Mouse (Mus musculus) liver, postnatal 0 days (tissue): Measurements from ENCODE around the gene Olfr1502. TPM values are rescaled to one million over a fixed set of nuclear protein-coding genes. Genes with fewer than 3 reads are reported as not detected.
"Not testable (repeated sequence)": the region's sequence is repeated elsewhere in the genome, so short reads cannot be mapped to it uniquely, and the experiment has no call there.

Experiments
- ATAC-seq: fragments of 200-750 bp; cut with Nextera tagmentation; 2 replicates; pipeline ENCODE4 v1.8.0; 2017; ENCODE audit warnings: mild to moderate bottlenecking, moderate library complexity
- DNase-seq: peaks from one replicate; pipeline ENCODE4 v3.0.0-alpha.2; 2016
- H3K27ac ChIP-seq: fragments of 300-500 bp; sonication (generic); 2 replicates; pipeline ENCODE4 v1.5.1; 2014; ENCODE audit warnings: antibody characterized with exemption, moderate library complexity, mild to moderate bottlenecking, low read depth
- H3K27me3 ChIP-seq: fragments of 300-500 bp; sonication (generic); 2 replicates; pipeline ENCODE4 v1.6.1; 2014; ENCODE audit warnings: low read length, control low read depth, mixed read lengths; ENCODE audit not compliant: insufficient read depth
- H3K36me3 ChIP-seq: fragments of 300-500 bp; sonication (generic); replicated peaks from 2 replicates; pipeline ENCODE4 v1.6.1; 2014; ENCODE audit warnings: mild to moderate bottlenecking, control low read depth, low read length, moderate library complexity, mixed read lengths; ENCODE audit not compliant: insufficient read depth
- H3K4me1 ChIP-seq: fragments of 300-500 bp; sonication (generic); 2 replicates; pipeline ENCODE4 v1.6.1; 2014; ENCODE audit warnings: antibody characterized with exemption, mild to moderate bottlenecking, control low read depth; ENCODE audit not compliant: insufficient read depth
- H3K4me2 ChIP-seq: fragments of 300-500 bp; sonication (generic); 2 replicates; pipeline ENCODE4 v1.6.1; 2014; ENCODE audit warnings: low read depth, mild to moderate bottlenecking, low read length, moderate library complexity, mixed read lengths
- H3K4me3 ChIP-seq: fragments of 300-500 bp; sonication (generic); 2 replicates; pipeline ENCODE4 v1.5.1; 2014; ENCODE audit warnings: low read depth, low read length
- H3K9ac ChIP-seq: fragments of 300-500 bp; sonication (generic); replicated peaks from 2 replicates; pipeline ENCODE4 v1.6.1; 2014; ENCODE audit warnings: mild to moderate bottlenecking, moderate library complexity
- H3K9me3 ChIP-seq: fragments of 300-500 bp; sonication (generic); 2 replicates; pipeline ENCODE4 v1.6.1; 2016; ENCODE audit warnings: mild to moderate bottlenecking, control low read depth, low read length, mixed read lengths
- CTCF ChIP-seq: sonication (generic); IDR thresholded peaks from 2 replicates; pipeline ENCODE4 v1.5.1; 2016; ENCODE audit warnings: antibody characterized with exemption, low read depth
- EP300 ChIP-seq: IDR thresholded peaks from 2 replicates; pipeline ENCODE4 v1.6.1; 2016; ENCODE audit warnings: antibody characterized with exemption, low read depth, mild to moderate bottlenecking
- WGBS: fragments of 180-500 bp; shearing (Covaris S2); extraction: QIAGEN DNeasy Blood & Tissue Kit; methylation state at CpG from one replicate; pipeline ENCODE4 v1.1.7; 2014; ENCODE audit not compliant: insufficient replicate concordance; 5-methylcytosine and 5-hydroxymethylcytosine counted together
- polyA plus RNA-seq: library from polyadenylated mRNA; unstranded; fragments of >200 nt; fragmentation: Nextera tagmentation; extraction: Ambion mirVana; gene quantifications from 2 replicates; pipeline ENCODE4 v1.2.1, GENCODE M21; 2015

The Olfr1502 gene
- polyA plus RNA-seq = not detected in 2 replicates

DNA sequence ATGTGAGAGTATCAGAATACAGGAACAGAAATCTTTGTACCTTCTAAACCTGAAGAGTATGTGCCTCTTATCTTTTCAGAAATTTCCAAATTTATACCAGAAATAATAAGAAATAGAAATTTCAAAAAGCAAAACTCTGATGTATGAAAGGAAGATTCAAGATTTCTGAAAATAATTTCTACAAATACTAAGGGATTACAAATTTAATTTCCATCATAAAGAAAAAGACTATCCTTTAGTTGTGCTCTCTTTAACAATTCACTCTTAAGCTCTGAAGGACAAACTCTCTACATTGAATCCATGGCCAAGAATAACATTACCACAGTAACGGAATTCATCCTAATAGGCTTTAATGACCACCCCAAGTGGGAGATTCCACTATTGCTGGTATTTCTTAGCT lies at the start of gene Olfr1502:
Gene Olfr1502, plus strand, starts transcription at position 301 of the 400 bp plus-strand sequence.
- no peak within 1 kb of the TSS for H3K9ac ChIP-seq
- H3K9me3 ChIP-seq = no peaks in the 10 kb centered on the region
- H3K36me3 ChIP-seq = no peaks in the 10 kb centered on the region
- no peak within 1 kb of the TSS for H3K4me3 ChIP-seq
- no peaks in the 10 kb centered on the region for H3K4me1 ChIP-seq
- WGBS = 60% methylated on average over 1 of the region's 1 CpGs
- DNase-seq = no peak
- H3K27ac ChIP-seq = no peak within 1 kb of the TSS
- no peak for TF ChIP-seq CTCF
- no peak for TF ChIP-seq EP300
- H3K27me3 ChIP-seq = no peaks in the 10 kb centered on the region
- H3K4me2 ChIP-seq = no peak within 1 kb of the TSS
- no peak for ATAC-seq

DNA sequence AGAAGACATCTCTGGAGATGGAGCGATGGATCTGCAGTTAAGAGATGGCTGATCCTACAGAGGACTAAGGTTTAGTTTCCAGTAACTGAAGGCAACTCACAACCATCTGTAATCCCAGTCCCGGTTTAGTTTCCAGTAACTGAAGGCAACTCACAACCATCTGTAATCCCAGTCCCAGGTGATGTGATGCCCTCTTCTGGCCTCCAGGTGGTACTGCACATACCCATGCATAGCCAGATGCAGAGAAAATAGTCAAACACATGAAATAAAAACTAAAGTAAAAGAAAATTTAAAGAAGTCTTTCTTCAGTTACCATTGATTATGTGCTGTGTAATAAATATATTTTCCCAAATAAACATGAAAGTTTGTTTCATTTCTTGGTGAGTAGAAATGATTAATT lies 48.8 kb upstream of the Olfr1502 start:
- DNase-seq (no peak), ATAC-seq (no peak)
- Histone ChIP-seq H3K4me3 (no peak overlapping the region), H3K36me3 (no peaks in the 10 kb centered on the region), H3K4me1 (no peaks in the 10 kb centered on the region), H3K9ac (no peak overlapping the region), H3K27me3 (no peaks in the 10 kb centered on the region), H3K9me3 (no peaks in the 10 kb centered on the region), H3K27ac (no peak overlapping the region), H3K4me2 (no peak overlapping the region)
- 56% methylated on average over 2 of the region's 2 CpGs for WGBS
- TF ChIP-seq CTCF (peak; percentile 42), EP300 (no peak)

DNA sequence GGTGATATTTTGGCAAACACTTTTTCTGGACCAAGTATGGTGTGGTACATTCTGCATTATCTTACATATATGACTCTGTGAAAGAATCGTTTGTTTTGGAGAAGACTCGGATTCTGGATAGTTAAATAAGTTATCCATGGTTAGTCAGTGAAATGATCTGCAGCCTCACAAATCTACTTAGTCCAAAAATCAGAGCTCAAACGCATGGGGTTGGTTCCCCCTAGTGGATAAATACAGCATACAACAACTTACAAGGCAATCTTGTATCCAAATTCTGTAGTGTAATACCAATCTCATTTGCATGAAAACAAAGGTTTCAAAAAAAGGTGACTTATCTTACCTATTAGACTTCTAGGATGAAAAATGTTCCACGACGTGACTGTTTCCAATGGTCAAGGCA lies 42.8 kb upstream of the Olfr1502 start:
- no peak overlapping the region for H3K4me2 ChIP-seq
- DNase-seq (no peak), ATAC-seq (no peak)
- H3K9ac ChIP-seq = no peak overlapping the region
- 30% methylated on average over 5 of the region's 5 CpGs for WGBS
- H3K36me3 ChIP-seq = no peaks in the 10 kb centered on the region
- H3K27me3 ChIP-seq = no peaks in the 10 kb centered on the region
- H3K9me3 ChIP-seq = no peaks in the 10 kb centered on the region
- H3K27ac ChIP-seq = no peak overlapping the region
- H3K4me1 ChIP-seq = no peaks in the 10 kb centered on the region
- no peak overlapping the region for H3K4me3 ChIP-seq
- TF ChIP-seq CTCF (peak; percentile 32), EP300 (no peak)

DNA sequence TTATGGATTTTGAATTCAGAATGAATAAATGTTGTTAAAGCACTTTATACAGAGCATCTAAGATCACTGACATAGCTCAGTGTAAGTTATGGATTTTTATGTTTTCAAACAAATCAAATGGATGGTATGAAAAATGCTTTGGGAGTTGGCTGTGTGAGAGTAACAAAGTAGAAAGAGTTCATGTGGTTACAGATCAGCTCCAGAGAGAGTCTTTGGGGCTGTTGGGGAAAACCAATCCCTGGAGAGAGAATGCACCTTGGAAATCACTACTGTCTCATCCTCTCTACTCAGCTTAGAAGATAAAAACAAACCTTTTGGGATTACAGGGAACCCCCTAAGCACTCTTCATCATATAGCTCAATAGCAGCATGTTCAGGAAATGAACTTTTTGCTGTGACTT lies 42.2 kb upstream of the Olfr1502 start, which contains the start of gene Olfr1499:
Gene Olfr1499, minus strand, starts transcription at position 101 of the 400 bp plus-strand sequence.
- Histone ChIP-seq H3K27ac (no peak within 1 kb of the TSS), H3K9me3 (no peaks in the 10 kb centered on the region), H3K4me2 (no peak within 1 kb of the TSS), H3K9ac (no peak within 1 kb of the TSS), H3K4me3 (no peak within 1 kb of the TSS), H3K27me3 (no peaks in the 10 kb centered on the region), H3K4me1 (no peaks in the 10 kb centered on the region), H3K36me3 (no peaks in the 10 kb centered on the region)
- TF ChIP-seq EP300 (no peak), CTCF (no peak)
- DNase-seq (no peak), ATAC-seq (no peak)

DNA sequence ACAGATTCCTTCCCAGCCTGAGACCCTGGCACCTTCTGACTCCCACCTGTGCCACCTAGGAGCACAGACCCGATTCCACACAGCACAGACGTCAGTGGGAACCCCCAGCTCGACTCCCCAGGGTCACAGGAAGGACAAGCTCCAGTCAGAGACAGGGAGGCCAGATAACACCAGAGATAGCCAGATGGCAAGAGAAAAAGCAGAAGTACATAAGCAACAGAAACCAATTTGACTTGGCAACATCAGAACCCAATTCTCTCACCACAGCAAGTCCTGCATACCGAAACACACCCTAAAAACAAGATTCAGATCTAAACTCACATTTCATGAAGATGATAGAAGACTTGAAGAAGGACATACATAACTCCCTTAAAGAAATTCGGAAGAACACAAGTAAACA lies 40.7 kb upstream of the Olfr1502 start:
- Histone ChIP-seq H3K9ac (no peak overlapping the region), H3K27ac (no peak overlapping the region), H3K4me2 (no peak overlapping the region), H3K27me3 (no peaks in the 10 kb centered on the region), H3K4me1 (no peaks in the 10 kb centered on the region), H3K4me3 (no peak overlapping the region), H3K9me3 (no peaks in the 10 kb centered on the region), H3K36me3 (no peaks in the 10 kb centered on the region)
- TF ChIP-seq EP300 (no peak), CTCF (no peak)
- no peak for ATAC-seq
- 38% methylated on average over 5 of the region's 5 CpGs for WGBS
- DNase-seq = no peak

DNA sequence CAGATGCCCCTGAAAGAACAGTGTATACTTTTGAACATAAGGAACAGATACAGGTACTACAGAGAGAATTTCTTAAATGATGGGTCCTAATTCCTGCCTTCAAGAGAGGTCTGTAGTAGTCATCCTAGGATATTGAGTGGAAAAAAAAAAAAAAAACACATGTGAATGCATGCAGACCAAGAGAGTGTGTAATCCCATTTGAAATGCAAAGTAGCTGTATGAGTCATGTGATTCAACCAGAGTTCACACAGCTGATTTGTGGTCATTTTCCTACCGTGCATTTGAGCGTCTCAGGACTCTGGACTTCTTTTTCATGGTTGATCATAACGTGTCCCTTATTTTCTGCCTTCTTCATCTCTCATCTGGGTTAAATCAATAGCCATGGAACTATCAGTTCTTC lies 33.1 kb upstream of the Olfr1502 start:
- no peaks in the 10 kb centered on the region for H3K27me3 ChIP-seq
- no peak overlapping the region for H3K9ac ChIP-seq
- WGBS = 75% methylated on average over 3 of the region's 3 CpGs
- H3K9me3 ChIP-seq = no peaks in the 10 kb centered on the region
- H3K36me3 ChIP-seq = no peaks in the 10 kb centered on the region
- ATAC-seq (no peak), DNase-seq (no peak)
- H3K27ac ChIP-seq = no peak overlapping the region
- H3K4me2 ChIP-seq = no peak overlapping the region
- TF ChIP-seq CTCF (no peak), EP300 (no peak)
- H3K4me1 ChIP-seq = no peaks in the 10 kb centered on the region
- no peak overlapping the region for H3K4me3 ChIP-seq

DNA sequence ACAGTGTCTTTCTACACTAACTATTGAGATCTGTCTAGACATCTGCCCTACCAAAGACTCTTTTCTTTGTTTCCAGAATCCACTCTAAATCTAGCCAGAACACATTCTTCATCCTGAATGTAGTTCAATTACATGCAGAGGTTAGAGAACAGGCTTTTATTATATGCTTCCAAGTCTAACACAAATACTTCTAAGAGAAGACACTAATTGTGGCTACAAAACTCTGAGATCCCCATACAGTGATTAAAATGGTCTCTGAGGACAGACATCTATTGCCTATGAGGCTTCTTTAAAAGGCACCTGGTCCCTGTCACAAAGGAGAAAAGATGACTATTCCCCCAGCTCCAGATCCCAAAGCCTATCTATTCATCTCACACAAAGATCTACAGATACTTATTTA lies 31.2 kb upstream of the Olfr1502 start, which contains the start of gene Olfr1500:
Gene Olfr1500, minus strand, starts transcription at position 101 of the 400 bp plus-strand sequence.
- Histone ChIP-seq H3K9me3 (no peaks in the 10 kb centered on the region; the same call in 1 of the 2 replicates), H3K27me3 (no peaks in the 10 kb centered on the region), H3K9ac (no peak within 1 kb of the TSS), H3K4me1 (no peaks in the 10 kb centered on the region), H3K4me3 (no peak within 1 kb of the TSS), H3K36me3 (no peaks in the 10 kb centered on the region), H3K4me2 (no peak within 1 kb of the TSS), H3K27ac (no peak within 1 kb of the TSS)
- TF ChIP-seq EP300 (no peak), CTCF (no peak)
- no peak for ATAC-seq
- DNase-seq = no peak

DNA sequence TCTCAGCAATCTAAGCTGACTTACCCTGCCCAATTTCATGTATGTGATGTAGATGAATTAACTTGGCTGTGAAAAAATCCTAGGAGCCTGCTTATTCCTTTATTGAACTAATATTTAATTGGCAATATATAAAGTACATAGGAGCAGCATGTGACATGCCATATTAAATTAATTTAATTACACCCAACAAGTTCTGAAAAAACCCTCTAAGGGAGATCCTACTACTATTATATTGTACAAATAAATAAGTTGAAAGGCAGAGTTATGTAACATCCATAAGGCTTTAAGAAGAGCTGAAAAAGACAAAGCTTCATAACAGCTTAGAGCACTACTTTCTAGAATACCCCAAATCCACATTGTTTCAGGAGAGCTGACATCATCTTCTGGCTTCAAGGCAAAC lies 11.0 kb upstream of the Olfr1502 start, which contains the start of gene Olfr1501:
Gene Olfr1501, minus strand, starts transcription at position 101 of the 400 bp plus-strand sequence.
- H3K4me2 ChIP-seq, H3K4me3 ChIP-seq, H3K4me1 ChIP-seq, H3K9ac ChIP-seq, H3K27ac ChIP-seq, DNase-seq, H3K27me3 ChIP-seq, H3K9me3 ChIP-seq, H3K36me3 ChIP-seq, ATAC-seq: not testable (repeated sequence)
